Mouse (Mus musculus): ENCODE data around the gene Rhox4b. TPM values are rescaled to one million over a fixed set of nuclear protein-coding genes. Genes with fewer than 3 reads are reported as not detected.
"Not testable (repeated sequence)": the region's sequence is repeated elsewhere in the genome, so short reads cannot be mapped to it uniquely, and the experiment has no call there.

Rhox4b gene
- polyA plus RNA-seq (2017; shearing (Covaris generic)): not detected

DNA sequence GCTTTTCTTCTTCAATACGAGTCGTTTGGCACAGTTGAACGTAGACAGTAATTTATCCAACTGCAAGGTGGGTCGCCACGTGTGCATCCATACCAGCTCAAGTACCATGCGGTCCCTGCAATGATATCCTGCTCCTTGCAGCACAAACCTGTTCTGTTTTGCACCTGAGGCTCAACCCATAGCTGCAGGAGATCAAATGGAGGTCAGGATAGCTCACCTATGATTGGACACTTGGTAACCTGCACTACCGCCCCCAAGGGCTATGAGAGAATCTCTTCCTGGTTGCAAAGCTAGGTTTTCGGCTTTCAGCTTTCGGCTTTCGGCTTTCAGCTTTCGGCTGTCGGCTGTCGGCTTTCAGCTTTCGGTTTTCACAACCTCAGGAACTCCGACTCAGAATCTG lies at the start of gene Rhox4b:
Rhox4b (plus strand) TSS at position 301 of the 400 bp plus-strand sequence.
- not testable (repeated sequence) for ATAC-seq

DNA sequence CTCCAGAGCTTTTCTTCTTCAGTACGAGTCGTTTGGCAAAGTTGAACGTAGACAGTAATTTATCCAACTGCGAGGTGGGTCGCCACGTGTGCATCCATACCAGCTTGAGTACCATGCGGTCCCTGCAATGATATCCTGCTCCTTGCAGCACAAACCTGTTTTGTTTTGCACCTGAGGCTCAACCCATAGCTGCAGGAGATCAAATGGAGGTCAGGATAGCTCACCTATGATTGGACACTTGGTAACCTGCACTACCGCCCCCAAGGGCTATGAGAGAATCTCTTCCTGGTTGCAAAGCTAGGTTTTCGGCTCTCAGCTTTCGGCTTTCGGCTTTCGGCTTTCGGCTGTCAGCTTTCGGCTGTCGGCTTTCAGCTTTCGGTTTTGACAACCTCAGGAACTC lies 41.7 kb upstream of the Rhox4b start, which contains the start of gene Rhox4a2:
Rhox4a2 (plus strand) TSS at position 301 of the 400 bp plus-strand sequence.
- ATAC-seq: not testable (repeated sequence)

DNA sequence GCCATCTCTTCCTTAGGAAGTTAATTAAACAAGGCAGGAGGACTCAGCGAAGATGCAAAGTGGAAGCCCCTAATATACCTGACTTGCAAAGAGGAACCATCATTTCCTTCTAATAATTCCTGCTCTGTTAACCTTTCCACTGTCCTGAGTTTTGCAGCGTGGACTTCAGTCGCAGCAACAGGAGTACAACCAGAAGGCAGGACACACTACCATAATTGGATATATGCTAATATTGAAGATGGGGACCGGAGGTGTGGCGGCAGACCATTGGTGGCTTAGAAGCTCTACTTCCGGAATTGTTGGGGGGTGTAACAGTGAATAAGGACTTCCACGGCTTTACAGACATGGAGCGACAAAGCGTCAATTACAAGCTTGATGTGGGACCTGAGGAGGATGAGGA lies 20.5 kb upstream of the Rhox4b start, which contains the start of gene Rhox2b:
Rhox2b (plus strand) TSS at position 301 of the 400 bp plus-strand sequence.
- ATAC-seq: not testable (repeated sequence)

DNA sequence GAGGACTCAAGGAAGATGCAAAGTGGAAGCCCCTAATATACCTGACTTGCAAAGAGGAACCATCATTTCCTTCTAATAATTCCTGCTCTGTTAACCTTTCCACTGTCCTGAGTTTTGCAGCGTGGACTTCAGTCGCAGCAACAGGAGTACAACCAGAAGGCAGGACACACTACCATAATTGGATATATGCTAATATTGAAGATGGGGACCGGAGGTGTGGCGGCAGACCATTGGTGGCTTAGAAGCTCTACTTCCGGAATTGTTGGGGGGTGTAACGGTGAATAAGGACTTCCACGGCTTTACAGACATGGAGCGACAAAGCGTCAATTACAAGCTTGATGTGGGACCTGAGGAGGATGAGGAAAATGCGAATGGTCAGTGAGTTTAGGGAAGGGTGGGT lies 21.1 kb downstream of the Rhox4b start, which contains the start of gene Rhox2c:
Rhox2c (plus strand) TSS at position 301 of the 400 bp plus-strand sequence.
- not testable (repeated sequence) for ATAC-seq

DNA sequence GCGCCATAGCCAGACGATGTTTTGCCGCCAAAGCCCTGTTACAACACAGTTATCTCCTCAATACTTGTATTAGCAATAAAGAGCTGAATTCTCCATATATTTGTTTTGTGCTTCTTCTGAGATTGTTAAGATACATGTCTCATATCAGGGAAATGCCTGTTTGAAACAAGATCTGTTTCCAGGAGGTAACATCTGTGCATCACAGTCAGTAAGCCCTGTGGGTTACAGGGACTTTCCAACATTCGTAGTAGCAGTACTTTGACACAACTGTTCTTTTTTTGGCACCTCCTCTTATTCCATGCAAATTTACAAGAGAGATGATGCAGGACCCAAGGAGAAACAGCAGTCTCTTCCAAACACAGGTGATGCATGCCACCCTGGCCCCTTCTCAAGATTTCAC lies 26.0 kb downstream of the Rhox4b start, which contains the start of gene Rhox3c:
Rhox3c (plus strand) TSS at position 301 of the 400 bp plus-strand sequence.
- not testable (repeated sequence) for ATAC-seq

DNA sequence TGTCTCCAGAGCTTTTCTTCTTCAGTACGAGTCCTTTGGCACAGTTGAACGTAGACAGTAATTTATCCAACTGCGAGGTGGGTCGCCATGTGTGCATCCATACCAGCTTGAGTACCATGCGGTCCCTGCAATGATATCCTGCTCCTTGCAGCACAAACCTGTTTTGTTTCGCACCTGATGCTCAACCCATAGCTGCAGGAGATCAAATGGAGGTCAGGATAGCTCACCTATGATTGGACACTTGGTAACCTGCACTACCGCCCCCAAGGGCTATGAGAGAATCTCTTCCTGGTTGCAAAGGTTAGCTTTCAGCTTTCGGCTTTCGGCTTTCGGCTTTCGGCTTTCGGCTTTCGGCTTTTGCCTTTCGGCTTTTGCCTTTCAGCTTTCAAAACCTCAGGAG lies 47.7 kb downstream of the Rhox4b start, which contains the start of gene Rhox4c:
Rhox4c (plus strand) TSS at position 301 of the 400 bp plus-strand sequence.
- ATAC-seq: not testable (repeated sequence)

Other genes with a start within 250 kb of the Rhox4b start
- gene Ndufa1, start 241.3 kb upstream of the Rhox4b start, polyA plus RNA-seq (2017; shearing (Covaris generic)): 100 to 1,000 TPM; 210 to 310 TPM
- 10 to 100 TPM; 14.2 to 14.8 TPM for gene Rnf113a1, start 241.2 kb upstream of the Rhox4b start, polyA plus RNA-seq (2017; shearing (Covaris generic))
- not detected for gene Gm9, start 221.5 kb upstream of the Rhox4b start, polyA plus RNA-seq (2017; shearing (Covaris generic))
- gene Rhox1, start 210.2 kb upstream of the Rhox4b start, polyA plus RNA-seq (2017; shearing (Covaris generic)): under 1 TPM in 1 of 2 experiments, not detected in 1; 0.38 TPM
- gene Rhox2a, start 187.5 kb upstream of the Rhox4b start, polyA plus RNA-seq (2017; shearing (Covaris generic)): not detected
- not detected for gene Rhox3a, start 182.6 kb upstream of the Rhox4b start, polyA plus RNA-seq (2017; shearing (Covaris generic))
- under 1 TPM in 1 of 2 experiments, not detected in 1; 0.33 TPM for gene Rhox4a, start 167.2 kb upstream of the Rhox4b start, polyA plus RNA-seq (2017; shearing (Covaris generic))
- not detected for gene Rhox3a2, start 52.5 kb upstream of the Rhox4b start, polyA plus RNA-seq (2017; shearing (Covaris generic))
- under 1 TPM in 1 of 2 experiments, not detected in 1; 0.77 TPM for gene Rhox4a2, start 41.6 kb upstream of the Rhox4b start, polyA plus RNA-seq (2017; shearing (Covaris generic))
- not detected for gene Rhox2b, start 20.4 kb upstream of the Rhox4b start, polyA plus RNA-seq (2017; shearing (Covaris generic))
- gene Rhox2c, start 21.2 kb downstream of the Rhox4b start, polyA plus RNA-seq (2017; shearing (Covaris generic)): not detected
- gene Rhox3c, start 26.1 kb downstream of the Rhox4b start, polyA plus RNA-seq (2017; shearing (Covaris generic)): not detected
- gene Rhox4c, start 47.8 kb downstream of the Rhox4b start, polyA plus RNA-seq (2017; shearing (Covaris generic)): not detected
- gene Rhox2d, start 60.9 kb downstream of the Rhox4b start, polyA plus RNA-seq (2017; shearing (Covaris generic)): not detected
- under 1 TPM in 1 of 2 experiments, not detected in 1; 0.46 TPM for gene Rhox4d, start 81.9 kb downstream of the Rhox4b start, polyA plus RNA-seq (2017; shearing (Covaris generic))
- not detected for gene Rhox2e, start 98.0 kb downstream of the Rhox4b start, polyA plus RNA-seq (2017; shearing (Covaris generic))
- gene Rhox3e, start 109.5 kb downstream of the Rhox4b start, polyA plus RNA-seq (2017; shearing (Covaris generic)): not detected
- not detected for gene Rhox4e, start 124.9 kb downstream of the Rhox4b start, polyA plus RNA-seq (2017; shearing (Covaris generic))
- gene Rhox2f, start 138.9 kb downstream of the Rhox4b start, polyA plus RNA-seq (2017; shearing (Covaris generic)): not detected
- not detected for gene Rhox3f, start 148.5 kb downstream of the Rhox4b start, polyA plus RNA-seq (2017; shearing (Covaris generic))
- not detected for gene Rhox4f, start 175.2 kb downstream of the Rhox4b start, polyA plus RNA-seq (2017; shearing (Covaris generic))
- gene Rhox3g, start 196.1 kb downstream of the Rhox4b start, polyA plus RNA-seq (2017; shearing (Covaris generic)): not detected
- gene Rhox2g, start 211.0 kb downstream of the Rhox4b start, polyA plus RNA-seq (2017; shearing (Covaris generic)): not detected
- gene Rhox4g, start 218.8 kb downstream of the Rhox4b start, polyA plus RNA-seq (2017; shearing (Covaris generic)): not detected
- gene Rhox3h, start 236.3 kb downstream of the Rhox4b start, polyA plus RNA-seq (2017; shearing (Covaris generic)): not detected
- gene Rhox2h, start 240.8 kb downstream of the Rhox4b start, polyA plus RNA-seq (2017; shearing (Covaris generic)): not detected

Data from CD4-positive, CD25-positive, alpha-beta regulatory T cell, adult 4 months (primary cell).